Comparison of ENCODE assay signal across 8 mouse cellular contexts in the genomic region with DNA sequence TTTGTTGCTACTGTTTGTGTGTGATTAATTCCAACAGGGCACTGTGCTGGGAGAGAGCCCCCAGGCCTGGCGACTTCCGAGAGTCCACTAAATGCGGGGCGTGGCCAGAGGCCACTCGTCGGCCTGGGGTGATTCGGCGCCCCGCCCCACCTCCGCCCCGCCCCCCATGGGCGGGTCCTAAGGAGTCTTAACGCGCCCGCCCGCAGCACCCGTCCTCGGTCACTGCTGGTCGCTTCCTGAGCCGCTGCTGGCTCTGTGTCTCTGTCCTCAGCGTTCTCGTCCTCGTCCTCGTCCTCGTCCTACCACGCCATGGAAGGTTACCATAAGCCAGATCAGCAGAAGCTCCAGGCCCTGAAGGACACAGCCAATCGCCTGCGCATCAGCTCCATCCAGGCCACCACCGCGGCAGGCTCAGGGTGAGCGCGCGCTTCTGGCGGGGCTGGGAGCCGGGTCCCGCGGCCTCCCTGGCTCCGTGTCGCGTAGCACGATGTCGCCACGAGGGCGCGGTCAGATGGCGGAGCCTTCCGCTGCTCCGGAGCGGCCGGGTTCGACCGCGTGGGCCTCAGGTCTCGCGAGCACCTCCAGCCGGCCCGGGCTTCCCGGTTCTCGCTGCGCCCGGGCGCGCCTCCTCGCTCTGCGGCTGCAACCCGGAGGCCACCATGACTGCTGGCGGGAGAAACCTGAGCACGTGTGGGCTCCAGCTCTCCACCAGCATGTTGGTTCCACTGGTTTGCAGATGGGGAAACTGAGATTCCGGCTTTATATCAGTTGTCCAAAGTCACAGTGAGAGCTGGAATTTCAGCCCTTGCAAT. TPM values are rescaled to one million over a fixed set of nuclear protein-coding genes. Genes with fewer than 3 reads are reported as not detected.
DNase-seq lines count a peak whose midpoint lies in the region; ATAC-seq and TF ChIP-seq lines count a peak whose summit lies in the region.

No protein-coding gene starts in this region.

- no peak for TF ChIP-seq CTCF in CH12.LX (conservative IDR thresholded peaks at IDR 0.05 in 1 of 2, IDR thresholded peaks at IDR 0.05 in 1 of 2; ENCODE audit: low read depth in 2 of 2, low read length in 2 of 2)
- no peak for TF ChIP-seq CTCF in liver, postnatal 0 days (IDR thresholded peaks at IDR 0.05; ENCODE audit: low read depth)

- H3K9me3 ChIP-seq in CH12.LX (replicated peaks; ENCODE audit: low read length) = no peaks in the 10 kb centered on the region
- no peaks in the 10 kb centered on the region for H3K9me3 ChIP-seq in forebrain, embryonic 12.5 days
- H3K9me3 ChIP-seq in liver, postnatal 0 days (ENCODE audit: low read length) = no peaks in the 10 kb centered on the region
- H3K9me3 ChIP-seq in neural tube, embryonic 14.5 days (ENCODE audit: control insufficient read depth, low read length) = no peaks in the 10 kb centered on the region

- peak overlapping the region; percentile 78 to 97 (median 94) for H3K4me3 ChIP-seq in CH12.LX (replicated peaks in 1 of 3; ENCODE audit: low read depth in 2 of 3, low read length in 2 of 3, poor library complexity in 1 of 3)
- peak overlapping the region; percentile 85 for H3K4me3 ChIP-seq in forebrain, embryonic 12.5 days (replicated peaks)
- H3K4me3 ChIP-seq in liver, postnatal 0 days (ENCODE audit: low read depth, low read length) = peak overlapping the region; percentile 79
- peak overlapping the region; percentile 62 for H3K4me3 ChIP-seq in neural tube, embryonic 14.5 days (ENCODE audit: low read depth, low read length)

- DNase-seq in CH12.LX (ENCODE audit: extremely low read depth) = peak; percentile 90
- DNase-seq in c-Kit-positive CD71-positive TER-119-negative erythroid progenitor cells, embryonic 14.5 days (ENCODE audit: low read depth) = peak; percentile 91
- peak; percentile 97 to 98 for DNase-seq in heart, postnatal 10 days
- DNase-seq in large intestine, adult 2 months (ENCODE audit: low read depth, low spot score) = peak; percentile 82
- peak; percentile 98 for DNase-seq in liver, postnatal 0 days
- DNase-seq in testis, postnatal 10 days (ENCODE audit: low spot score) = peak; percentile 99

- H3K9ac ChIP-seq in CH12.LX (ENCODE audit: insufficient read depth, low read depth) = peak overlapping the region; percentile 92
- peak overlapping the region; percentile 89 for H3K9ac ChIP-seq in forebrain, embryonic 12.5 days
- peak overlapping the region; percentile 87 for H3K9ac ChIP-seq in liver, postnatal 0 days (replicated peaks)
- H3K9ac ChIP-seq in neural tube, embryonic 14.5 days (replicated peaks; ENCODE audit: low read depth, low read length) = peak overlapping the region; percentile 95

- H3K36me3 ChIP-seq in CH12.LX (replicated peaks in 1 of 2; ENCODE audit: control insufficient read depth in 1 of 2, insufficient read depth in 1 of 2, low read length in 1 of 2) = peaks cover 0 to 19% of the 10 kb centered on the region in 2 experiments
- H3K36me3 ChIP-seq in forebrain, embryonic 12.5 days (replicated peaks) = peaks cover 11% of the 10 kb centered on the region
- H3K36me3 ChIP-seq in liver, postnatal 0 days (replicated peaks; ENCODE audit: insufficient read depth, low read length) = peaks cover under 1% of the 10 kb centered on the region; the same call in 1 of the 2 replicates
- H3K36me3 ChIP-seq in neural tube, embryonic 14.5 days (ENCODE audit: control insufficient read depth, insufficient read depth, low read length) = no peaks in the 10 kb centered on the region

- H3K79me2 ChIP-seq in CH12.LX (replicated peaks; ENCODE audit: control insufficient read depth, extremely low read depth, insufficient read depth, poor library complexity, severe bottlenecking) = peaks cover 48% of the 10 kb centered on the region

- H3K4me1 ChIP-seq in CH12.LX (ENCODE audit: control insufficient read depth in 1 of 2, insufficient read depth in 2 of 2) = peaks cover 17 to 53% of the 10 kb centered on the region in 2 experiments
- H3K4me1 ChIP-seq in forebrain, embryonic 12.5 days = peaks cover 42% of the 10 kb centered on the region
- H3K4me1 ChIP-seq in liver, postnatal 0 days (ENCODE audit: insufficient read depth) = peaks cover 34% of the 10 kb centered on the region
- H3K4me1 ChIP-seq in neural tube, embryonic 14.5 days (ENCODE audit: control insufficient read depth, insufficient read depth, low read length) = peaks cover 25% of the 10 kb centered on the region

- TF ChIP-seq EP300 in CH12.LX (IDR thresholded peaks at IDR 0.05; ENCODE audit: low read length) = peak; percentile 23; the same call in 1 of the 2 replicates
- TF ChIP-seq EP300 in liver, postnatal 0 days (IDR thresholded peaks at IDR 0.05; ENCODE audit: low read depth) = peak; percentile 14; the same call in 1 of the 2 replicates

- WGBS in forebrain, embryonic 12.5 days = under 1% methylated on average over 69 of the region's 69 CpGs
- WGBS in large intestine, adult 2 months = under 1% methylated on average over 65 of the region's 69 CpGs
- WGBS in liver, postnatal 0 days (ENCODE audit: insufficient replicate concordance) = under 1% methylated on average over 65 of the region's 69 CpGs
- WGBS in neural tube, embryonic 14.5 days = 0% methylated on average over 69 of the region's 69 CpGs

- H3K27me3 ChIP-seq in CH12.LX (replicated peaks) = no peaks in the 10 kb centered on the region
- no peaks in the 10 kb centered on the region for H3K27me3 ChIP-seq in forebrain, embryonic 12.5 days
- no peaks in the 10 kb centered on the region for H3K27me3 ChIP-seq in liver, postnatal 0 days (ENCODE audit: insufficient read depth, low read length)
- H3K27me3 ChIP-seq in neural tube, embryonic 14.5 days (ENCODE audit: control insufficient read depth, insufficient read depth, low read length) = no peaks in the 10 kb centered on the region

- ATAC-seq in forebrain, embryonic 12.5 days (ENCODE audit: low FRiP score) = peak; percentile 96
- peak; percentile 93 for ATAC-seq in liver, postnatal 0 days
- peak; percentile 93 for ATAC-seq in neural tube, embryonic 14.5 days (ENCODE audit: low read depth)

- intact Hi-C loops in heart, postnatal 10 days (cut with DNase I) = loop anchor here (2.0 kb wide), 2 partner anchors 26 to 70 kb away; a partner anchor contains a TSS

- in situ Hi-C loops in CH12.LX (cut with MboI; ENCODE audit: low pct_ligation_motif_present, low pct_unique_long_range_greater_than_20kb, low sequenced_read_pairs) = no loop called here

- peak overlapping the region; percentile 96 for H3K4me2 ChIP-seq in CH12.LX (ENCODE audit: insufficient read depth, low read depth, poor library complexity, severe bottlenecking)
- peak overlapping the region; percentile 74 for H3K4me2 ChIP-seq in forebrain, embryonic 12.5 days
- peak overlapping the region; percentile 98 for H3K4me2 ChIP-seq in liver, postnatal 0 days (ENCODE audit: low read depth, low read length)
- H3K4me2 ChIP-seq in neural tube, embryonic 14.5 days (ENCODE audit: low read depth, low read length) = peak overlapping the region; percentile 91

- H3K27ac ChIP-seq in CH12.LX (ENCODE audit: insufficient read depth, low read depth) = peak overlapping the region; percentile 81
- peak overlapping the region; percentile 90 for H3K27ac ChIP-seq in forebrain, embryonic 12.5 days
- H3K27ac ChIP-seq in liver, postnatal 0 days (ENCODE audit: low read depth) = peak overlapping the region; percentile 97
- peak overlapping the region; percentile 94 for H3K27ac ChIP-seq in neural tube, embryonic 14.5 days (ENCODE audit: low read depth, low read length)

- TF ChIP-seq RAD21 in CH12.LX (IDR thresholded peaks at IDR 0.05; ENCODE audit: low read depth, low read length) = no peak

- dilution Hi-C loops in CH12.LX (cut with MboI; ENCODE audit: extremely low pct_ligation_motif_present, extremely low pct_unique_long_range_greater_than_20kb, low sequenced_read_pairs) = no loop called here

- TF ChIP-seq POLR2A in CH12.LX (IDR thresholded peaks at IDR 0.05; ENCODE audit: low read depth, low read length) = peak; percentile 98

TF ChIP-seq in CH12.LX, 34 proteins besides CTCF, POLR2A, EP300 and RAD21 (continues in another document):
- peak; percentile 97 for TF ChIP-seq ZMIZ1 (IDR thresholded peaks at IDR 0.05; ENCODE audit: low read depth, low read length)
- peak; percentile 89 for TF ChIP-seq MXI1 (IDR thresholded peaks at IDR 0.05; ENCODE audit: low read depth, low read length)
- TF ChIP-seq ZC3H11A (IDR thresholded peaks at IDR 0.05; ENCODE audit: low read depth, low read length) = no peak
- TF ChIP-seq SMC3 (IDR thresholded peaks at IDR 0.05; ENCODE audit: low read depth, low read length) = no peak
- no peak for TF ChIP-seq ETS1 (conservative IDR thresholded peaks at IDR 0.05; ENCODE audit: low read depth, low read length)
- TF ChIP-seq CHD2 (IDR thresholded peaks at IDR 0.05; ENCODE audit: low read length) = peak; percentile 79; the same call in 1 of the 2 replicates
- TF ChIP-seq USF2 (conservative IDR thresholded peaks at IDR 0.05; ENCODE audit: low read depth, low read length) = no peak
- TF ChIP-seq NELFE (IDR thresholded peaks at IDR 0.05; ENCODE audit: low read depth, low read length) = peak; percentile 94
- TF ChIP-seq NRF1 (IDR thresholded peaks at IDR 0.05; ENCODE audit: low read depth, low read length) = no peak; the same call in 1 of the 2 replicates
- no peak for TF ChIP-seq ZKSCAN1 (IDR thresholded peaks at IDR 0.05; ENCODE audit: borderline replicate concordance, low read depth, low read length)
- TF ChIP-seq UBTF (IDR thresholded peaks at IDR 0.05; ENCODE audit: low read depth, low read length) = peak; percentile 85
- TF ChIP-seq E2F4 (IDR thresholded peaks at IDR 0.05; ENCODE audit: insufficient replicate concordance, low read depth, low read length) = no peak

RNA-seq across cellular contexts. Expression of a gene that starts 1.0 kb away (rescaled TPM):
- 432 and 450 TPM in 2 replicates for total RNA-seq in CH12.LX (2012; rRNA removed)
- 420 and 456 TPM in 2 replicates for total RNA-seq in CH12.LX (2014; rRNA removed)
- polyA plus RNA-seq in CH12.LX (2012; ENCODE audit: insufficient read length, low read depth) = 735 and 837 TPM in 2 replicates
- polyA plus RNA-seq in forebrain, embryonic 12.5 days (2016; fragmentation: Nextera tagmentation; extraction: Ambion mirVana) = 273 and 274 TPM in 2 replicates
- 100 to 1,000 TPM in 1 of 2 experiments, 10 to 100 TPM in 1; 64.1 to 105 TPM for total RNA-seq in heart, postnatal 10 days (2021)
- 430 and 557 TPM in 2 replicates for polyA plus RNA-seq in large intestine, adult 2 months (2012; rRNA removed)
- polyA plus RNA-seq in liver, postnatal 0 days (2015; fragmentation: Nextera tagmentation; extraction: Ambion mirVana) = 96.6 and 110 TPM in 2 replicates
- 81.9 and 169 TPM in 2 replicates for polyA plus RNA-seq in neural tube, embryonic 14.5 days (2014; fragmentation: Nextera tagmentation; extraction: Ambion mirVana)

RNA-seq across cellular contexts. Expression of a gene that starts 57.9 kb away (rescaled TPM):
- total RNA-seq in CH12.LX (2012; rRNA removed) = 0.04 and 0.17 TPM in 2 replicates
- total RNA-seq in CH12.LX (2014; rRNA removed) = 0.08 and 0.14 TPM in 2 replicates
- polyA plus RNA-seq in CH12.LX (2012; ENCODE audit: insufficient read length, low read depth) = 0.63 and 0.66 TPM in 2 replicates
- 1.9 and 2.7 TPM in 2 replicates for polyA plus RNA-seq in forebrain, embryonic 12.5 days (2016; fragmentation: Nextera tagmentation; extraction: Ambion mirVana)
- total RNA-seq in heart, postnatal 10 days (2021) = 1 to 10 TPM; 5.2 to 5.7 TPM
- polyA plus RNA-seq in large intestine, adult 2 months (2012; rRNA removed) = 1.8 and 3.0 TPM in 2 replicates
- 0.22 and 0.36 TPM in 2 replicates for polyA plus RNA-seq in liver, postnatal 0 days (2015; fragmentation: Nextera tagmentation; extraction: Ambion mirVana)
- polyA plus RNA-seq in neural tube, embryonic 14.5 days (2014; fragmentation: Nextera tagmentation; extraction: Ambion mirVana) = 14.8 and 23.9 TPM in 2 replicates

Comparison
In these comparisons a context has a peak if more than half of its experiments do, and no peak if none do; other contexts are left out.
1. Peak in every context shown above with its lines: DNase-seq, ATAC-seq, H3K4me3 ChIP-seq and H3K27ac ChIP-seq.